Mouse (Mus musculus): ENCODE measurements around the gene Dusp1.

The Dusp1 gene

DNA sequence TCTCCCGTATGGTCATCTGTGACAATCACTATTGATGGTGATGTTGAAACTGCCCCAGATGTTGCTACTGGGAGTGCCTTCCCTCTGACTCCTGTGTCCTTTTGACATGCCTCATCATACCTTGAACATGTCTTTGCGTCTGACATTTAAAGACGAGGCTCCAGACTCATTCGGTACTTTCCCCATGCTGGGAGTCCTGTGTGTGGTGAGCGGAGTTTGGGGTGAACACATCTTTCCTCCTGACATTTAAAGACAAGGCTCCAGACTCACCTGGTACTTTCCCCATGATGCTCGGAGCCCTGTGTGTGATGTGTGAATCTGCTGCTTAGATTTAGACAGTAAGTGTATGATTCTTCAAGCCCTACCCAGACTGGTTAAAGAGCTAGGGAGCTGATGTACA is 10.8 kb downstream of the Dusp1 start:
- no peak for DNase-seq

DNA sequence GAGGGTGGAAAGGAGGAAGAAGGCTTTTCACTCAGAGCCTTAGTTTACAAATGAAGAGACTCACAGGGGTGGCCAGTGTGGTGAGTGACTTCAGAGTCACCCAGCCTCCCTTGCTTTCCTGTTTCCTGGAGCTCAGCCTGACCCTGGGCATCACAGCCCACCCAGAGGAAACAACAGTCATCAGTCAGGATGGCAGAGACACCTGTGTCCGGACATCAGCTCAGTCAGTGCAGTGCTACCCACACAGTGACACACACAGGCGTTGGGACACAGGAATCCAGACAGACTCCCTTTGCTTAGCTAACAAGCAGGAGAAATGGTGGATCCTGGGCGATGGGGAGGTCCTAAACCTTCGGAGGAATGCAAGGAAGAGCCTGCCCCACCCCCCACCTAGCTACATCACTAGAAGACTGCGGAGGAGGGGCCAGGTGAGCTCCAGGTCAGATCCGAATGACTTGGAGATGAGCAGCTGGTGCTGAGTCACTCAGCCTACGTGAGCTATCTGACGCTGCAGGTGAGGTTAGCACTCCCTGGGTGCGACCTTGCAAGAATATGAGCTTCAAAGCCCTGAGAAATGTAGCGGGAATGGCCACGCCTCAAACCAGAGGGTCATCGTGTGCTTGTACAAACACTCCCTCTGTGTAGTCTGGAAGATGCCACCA is 12.6 kb downstream of the Dusp1 start:
- no peak for DNase-seq

DNA sequence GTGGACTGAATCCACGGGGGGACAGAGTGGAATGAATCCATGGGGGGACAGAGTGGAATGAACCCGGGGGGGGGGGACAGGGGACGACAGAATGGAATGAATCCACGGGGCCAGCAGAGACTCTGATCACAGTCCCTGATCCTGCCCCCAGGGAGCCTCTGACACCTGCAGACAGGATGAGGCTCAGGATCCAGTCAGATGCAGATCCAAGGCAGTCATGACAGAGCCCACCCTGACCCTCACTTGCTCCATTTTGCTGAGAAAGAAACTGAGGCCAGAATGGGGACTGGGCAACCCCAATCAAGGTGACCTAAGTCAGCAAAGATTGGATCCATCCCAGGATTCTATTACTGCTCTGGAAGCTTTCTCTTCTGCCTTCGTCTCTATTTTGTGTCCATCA is 13.4 kb downstream of the Dusp1 start:
- no peak for DNase-seq

DNA sequence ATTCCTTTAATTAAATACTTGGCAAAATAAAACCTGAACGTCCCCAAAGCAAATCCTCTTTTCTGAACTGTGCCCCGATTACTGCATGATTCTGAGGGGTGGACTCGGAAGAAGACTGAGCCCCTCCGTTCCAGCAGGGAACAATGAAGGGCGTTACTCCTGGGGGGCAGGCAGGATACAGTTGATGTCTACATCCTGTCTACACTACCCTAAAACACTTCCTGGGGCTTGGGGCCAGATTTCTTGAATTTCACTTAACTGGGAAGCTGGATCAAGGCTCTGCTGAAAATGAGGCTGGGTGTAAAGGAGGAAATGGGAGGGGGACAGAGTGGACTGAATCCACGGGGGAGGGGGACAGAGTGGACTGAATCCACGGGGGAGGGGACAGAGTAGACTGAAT is 14.2 kb downstream of the Dusp1 start:
- no peak for DNase-seq

DNA sequence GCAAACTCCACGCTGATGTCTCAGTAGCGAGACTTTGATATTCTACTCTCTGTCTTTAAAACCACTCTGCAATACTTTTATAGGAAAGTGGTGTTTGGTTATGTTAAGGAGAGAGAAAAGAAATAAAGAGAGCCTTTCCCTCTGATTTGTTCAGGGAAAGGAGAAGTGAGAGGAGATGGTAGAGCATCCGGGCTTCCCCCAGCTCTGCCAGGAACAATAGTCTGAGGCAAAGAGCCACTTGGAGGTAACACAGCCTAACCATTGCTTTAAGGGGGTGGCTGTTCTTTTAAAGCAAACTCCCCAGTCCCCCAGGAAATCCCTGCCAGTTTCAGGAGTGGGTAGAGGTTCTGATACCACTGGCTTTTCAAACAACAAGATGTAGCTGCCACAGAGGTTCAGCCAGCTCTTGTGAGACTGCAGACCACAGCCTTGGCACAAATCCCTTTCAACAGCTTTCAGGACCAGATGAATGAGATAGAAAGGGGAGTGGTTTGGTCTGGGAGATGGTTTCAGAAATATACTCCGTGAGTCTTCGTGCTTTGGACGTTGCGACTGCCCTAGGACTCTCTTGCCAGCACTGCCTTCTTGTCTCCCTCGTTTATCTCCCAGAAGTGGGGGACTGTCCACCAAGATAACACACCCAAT is 17.5 kb downstream of the Dusp1 start:
- no peak for DNase-seq

DNA sequence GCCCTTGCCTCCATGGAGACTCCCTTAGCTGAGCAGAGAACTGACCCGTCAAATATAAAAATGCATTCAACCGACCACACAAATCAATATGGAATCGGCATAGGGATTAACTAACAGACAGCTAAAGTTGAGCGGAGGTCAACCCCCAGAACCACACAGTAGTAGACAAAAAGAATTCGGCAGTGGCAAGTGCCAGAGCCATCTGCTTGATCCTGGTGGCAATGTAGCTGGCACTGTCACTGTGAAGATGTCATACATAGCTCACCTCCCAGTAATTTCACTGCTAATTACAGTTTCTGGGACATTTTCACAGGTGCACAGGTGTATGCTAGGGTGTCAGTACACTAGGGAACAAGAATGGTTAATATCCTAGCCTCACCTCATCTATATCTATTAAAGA is 21.8 kb downstream of the Dusp1 start:
- DNase-seq, result no peak

DNA sequence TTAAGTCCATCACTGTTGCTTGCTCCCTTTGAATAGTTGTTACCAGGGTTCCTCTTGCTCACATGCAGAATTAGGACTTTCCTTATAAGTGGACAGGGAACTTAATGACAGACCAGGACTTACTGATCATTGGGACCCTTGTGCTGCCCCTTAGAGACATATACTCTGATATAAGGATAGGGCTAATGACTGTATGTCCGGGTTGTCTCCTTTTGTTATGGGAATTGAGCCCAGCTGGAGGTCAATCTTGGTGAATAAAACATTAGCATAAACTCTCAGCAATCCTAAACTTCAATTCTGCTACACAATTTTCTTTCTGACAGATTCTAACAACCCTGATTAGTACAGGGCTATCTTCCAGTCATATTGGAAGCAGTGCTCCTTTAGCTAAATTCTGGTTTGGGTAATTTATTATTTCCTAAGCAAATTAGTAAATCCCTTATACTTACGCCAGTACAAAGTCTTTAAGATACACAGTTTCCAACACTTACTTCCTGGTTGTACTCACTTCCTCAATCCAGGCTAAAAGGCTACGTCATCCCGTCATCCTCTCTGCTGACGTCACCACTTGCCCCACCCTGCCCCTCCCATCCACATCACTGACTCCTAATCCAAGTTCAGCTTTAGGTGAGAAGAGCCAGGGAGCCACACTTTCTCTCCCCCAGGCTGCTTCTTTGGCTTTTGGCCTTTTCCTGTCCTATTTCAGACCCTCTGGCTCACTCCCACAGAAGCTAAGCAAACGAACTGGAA is 24.0 kb downstream of the Dusp1 start:
- DNase-seq, result no peak

DNA sequence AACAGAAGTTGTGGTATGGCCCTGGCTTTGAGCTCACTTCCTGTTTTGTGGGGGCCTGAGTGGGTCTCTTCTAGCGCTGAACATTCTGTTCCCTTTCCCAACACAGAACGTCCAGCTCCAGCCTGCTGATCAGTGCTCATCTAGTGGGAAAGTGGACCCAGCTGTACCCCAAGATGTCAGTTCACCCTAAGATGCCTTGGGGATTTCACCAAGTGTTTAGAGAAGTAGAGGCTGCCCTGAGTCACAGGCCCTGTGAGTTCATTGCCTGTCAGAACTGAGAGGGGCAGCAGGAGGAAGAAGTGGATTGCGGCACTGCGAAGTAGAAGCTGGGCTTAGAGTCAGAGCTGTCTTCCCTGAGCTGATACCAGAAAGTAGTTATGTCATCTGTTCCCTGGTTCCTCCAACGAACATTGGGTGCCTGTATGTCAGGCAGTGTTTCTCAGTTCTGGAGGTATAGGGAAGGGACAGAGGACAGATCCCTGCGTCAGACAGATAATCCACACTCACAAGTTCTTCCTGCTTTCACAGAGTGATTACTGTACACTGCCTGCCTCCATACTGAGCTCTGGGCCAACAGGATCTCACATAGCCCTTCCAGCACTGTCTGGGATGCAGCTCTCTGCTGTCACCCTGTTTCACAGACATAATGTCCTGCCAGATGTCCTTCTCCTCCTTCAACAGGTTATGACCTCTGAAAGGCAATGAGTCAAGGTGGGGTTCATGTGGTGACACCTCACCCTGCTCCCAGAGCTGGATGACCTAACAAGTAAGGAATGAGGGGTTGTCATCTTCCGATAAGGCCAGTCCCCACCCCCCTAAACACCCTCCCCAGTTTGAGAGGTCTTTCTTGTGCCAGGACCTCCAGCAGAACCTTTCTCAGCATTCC is 26.4 kb downstream of the Dusp1 start:
- no peak for DNase-seq

DNA sequence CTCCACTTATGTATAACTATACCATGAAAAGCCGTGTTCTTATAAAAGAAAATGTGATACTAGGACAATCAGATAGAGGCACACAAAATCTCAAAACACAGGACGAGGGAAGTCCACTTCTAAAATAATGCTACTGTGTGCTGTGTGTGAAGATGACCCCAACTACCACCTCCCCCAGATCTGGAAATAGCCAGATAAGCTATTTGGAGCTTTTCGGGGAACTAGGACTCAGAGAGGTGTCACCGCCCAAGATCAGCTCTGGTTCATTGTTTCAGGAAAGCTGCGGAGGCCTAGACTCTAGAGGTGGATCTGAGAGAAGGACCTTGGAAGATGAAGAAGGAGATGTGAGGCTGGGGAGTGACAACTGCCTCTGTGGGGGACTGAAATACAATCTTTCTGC is 27.2 kb downstream of the Dusp1 start:
- DNase-seq, result no peak

DNA sequence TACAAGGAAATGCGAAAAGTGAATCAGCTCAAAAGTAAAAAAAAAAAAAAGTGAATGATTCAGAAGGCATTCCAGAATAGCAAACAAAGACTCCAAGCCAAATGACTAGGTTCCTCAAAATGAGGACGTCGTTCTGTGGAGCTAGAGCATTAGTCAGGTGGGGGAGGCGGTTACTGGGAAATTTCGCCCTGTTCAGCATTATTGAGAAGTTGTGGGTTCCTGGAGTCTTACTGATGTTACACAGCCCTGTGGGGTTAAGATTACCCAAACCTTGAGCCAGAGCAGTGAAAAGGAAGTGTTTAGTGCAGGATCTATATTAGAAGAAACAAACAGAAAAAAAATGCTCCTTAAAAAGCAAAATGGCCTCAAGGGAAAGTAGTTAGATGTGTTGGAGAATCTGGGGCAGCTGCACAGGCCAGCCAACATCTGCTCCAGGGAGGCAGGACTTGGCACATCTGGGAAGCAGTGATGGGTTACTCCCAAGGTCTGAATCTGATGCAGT is 28.0 kb downstream of the Dusp1 start:
- DNase-seq, result no peak

DNA sequence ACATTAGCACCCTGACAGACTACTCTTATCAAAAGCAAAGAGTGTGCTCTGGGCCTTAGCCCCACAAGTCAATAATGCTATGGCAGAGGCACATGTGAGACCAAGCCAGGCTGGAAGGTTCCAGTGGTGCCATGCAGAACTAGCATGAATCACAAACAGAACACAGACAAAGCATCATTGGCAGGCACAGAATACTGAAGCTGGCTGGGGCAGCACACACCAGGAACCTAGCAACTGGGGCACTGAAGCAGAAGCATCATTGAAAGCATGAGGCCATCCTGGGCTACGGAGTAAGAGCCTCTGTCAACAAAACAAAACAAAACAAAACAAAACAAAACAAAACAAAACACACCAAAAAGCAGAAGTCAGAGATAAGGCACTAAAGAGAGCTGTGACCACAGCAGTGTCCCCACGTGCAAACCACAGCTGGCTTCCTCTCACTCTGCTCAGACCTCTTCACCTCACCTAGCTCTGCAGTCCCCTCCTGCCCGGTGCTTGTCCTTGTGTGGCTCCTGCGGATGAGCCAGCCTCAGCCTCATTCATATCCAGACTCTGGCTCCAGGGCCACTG is 29.4 kb downstream of the Dusp1 start:
- no peak for DNase-seq

DNA sequence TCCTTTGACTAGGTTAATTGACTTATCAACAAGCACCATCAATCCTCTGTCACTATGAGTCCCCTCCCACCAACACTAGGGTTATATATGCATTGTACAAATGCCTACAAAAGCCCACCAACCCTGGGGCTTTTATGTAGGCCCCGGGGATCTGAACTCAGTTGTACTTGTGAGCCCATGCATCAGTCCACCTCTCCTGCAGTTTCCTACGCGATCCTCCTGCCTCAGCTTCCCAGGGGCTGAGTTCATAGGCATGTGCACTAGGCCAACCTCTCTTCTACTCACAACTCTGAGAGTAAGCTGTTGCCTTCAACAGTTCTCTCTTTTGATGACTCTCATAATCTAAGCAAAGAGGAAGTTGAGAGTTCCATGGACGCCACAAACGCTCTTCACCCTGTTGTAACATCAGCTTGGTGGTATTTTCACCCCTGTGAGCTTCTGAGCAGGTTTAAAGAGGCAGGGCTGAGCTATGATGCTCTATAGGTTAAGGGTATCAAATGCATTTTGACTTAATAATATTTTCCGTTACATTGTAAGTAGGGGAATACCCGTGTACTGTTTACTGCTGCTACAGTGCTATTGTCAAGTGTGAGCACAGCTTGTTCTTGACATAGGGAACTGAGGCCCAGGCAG is 30.4 kb downstream of the Dusp1 start:
- DNase-seq, result no peak

DNA sequence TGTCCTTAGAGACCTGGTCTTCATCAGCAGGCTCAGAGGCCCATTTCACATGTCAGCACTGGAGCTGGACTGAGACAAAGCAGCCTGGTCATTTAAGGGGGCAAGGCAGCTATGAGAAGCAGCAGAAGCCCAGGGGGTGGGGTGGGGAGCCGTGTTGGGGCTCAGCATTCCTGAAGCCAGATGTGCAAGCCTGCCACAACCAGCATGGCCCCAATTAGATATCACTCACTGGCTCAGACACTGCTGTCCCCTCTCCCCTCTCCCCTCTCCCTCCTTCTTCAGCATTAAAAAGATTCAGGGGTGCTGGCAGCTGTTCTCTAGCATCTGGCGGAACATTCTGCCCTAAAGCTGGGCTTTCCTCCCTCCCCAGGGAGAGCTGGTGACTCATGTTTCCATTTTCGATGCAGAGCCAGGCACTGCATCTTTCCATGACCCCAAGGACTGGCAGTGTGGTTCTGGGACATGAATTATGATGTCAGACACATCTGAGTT is 31.3 kb downstream of the Dusp1 start:
- DNase-seq, result no peak

DNA sequence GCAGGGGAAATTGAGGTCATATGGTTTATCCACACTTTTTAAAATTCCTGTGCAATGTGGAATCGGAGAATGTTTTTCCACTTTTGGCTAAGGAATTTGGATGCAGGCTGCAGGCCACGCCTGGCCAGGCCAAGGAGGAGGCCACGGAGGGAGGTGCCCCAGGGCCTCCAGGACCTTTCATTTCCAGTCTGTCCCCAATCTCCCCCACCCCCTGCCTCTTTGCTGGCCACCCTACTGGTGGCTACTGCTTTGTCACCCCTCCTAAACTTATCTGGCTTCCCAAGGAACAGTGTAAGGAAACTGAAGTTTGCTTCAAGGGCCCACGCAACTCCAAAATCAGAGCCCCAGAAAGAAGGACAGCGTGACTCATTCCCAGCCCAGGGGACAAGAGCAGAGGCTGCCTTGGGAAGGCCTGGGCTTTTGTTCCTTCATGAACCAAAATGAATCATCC is 32.1 kb downstream of the Dusp1 start:
- no peak for DNase-seq

DNA sequence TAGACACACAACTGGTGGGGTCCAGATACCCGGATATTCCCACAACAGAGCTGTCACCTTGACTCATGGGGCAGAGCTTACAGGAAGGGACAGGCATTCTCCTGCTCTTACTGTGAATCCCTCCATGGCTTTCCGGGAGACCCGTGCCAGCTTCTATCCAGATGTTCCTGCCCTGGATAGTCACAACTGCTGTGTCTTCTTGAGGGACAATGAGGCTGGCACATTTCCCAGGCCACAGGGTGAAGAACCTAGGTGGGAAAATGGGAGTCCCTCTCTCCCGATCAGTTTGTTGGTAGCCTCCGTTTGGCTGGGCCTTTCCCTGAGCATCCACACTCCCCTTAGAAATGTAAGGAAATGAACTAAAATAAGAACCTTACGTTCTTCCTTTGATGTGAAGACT is 33.2 kb downstream of the Dusp1 start:
- DNase-seq, result peak; percentile 3

DNA sequence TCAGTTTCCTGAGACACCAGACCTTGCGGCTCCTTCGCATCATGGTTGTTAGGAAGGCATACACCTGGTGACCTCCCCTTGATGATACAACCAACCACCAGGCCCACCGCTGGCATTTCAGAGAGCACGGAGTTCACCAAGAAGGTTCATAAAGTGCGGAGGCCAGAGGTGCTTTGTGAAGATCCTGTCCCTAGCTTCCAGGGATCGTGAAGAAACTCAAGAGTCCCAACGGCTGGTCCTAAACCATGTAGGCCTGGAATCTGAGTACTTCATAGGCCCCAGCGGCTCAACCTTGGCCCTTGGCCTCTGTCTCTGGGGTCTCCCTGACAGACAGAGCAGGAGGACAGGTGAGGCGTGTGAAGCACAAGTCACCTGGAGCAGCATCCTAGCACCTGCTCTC is 34.6 kb downstream of the Dusp1 start:
- DNase-seq, result peak; percentile 3

DNA sequence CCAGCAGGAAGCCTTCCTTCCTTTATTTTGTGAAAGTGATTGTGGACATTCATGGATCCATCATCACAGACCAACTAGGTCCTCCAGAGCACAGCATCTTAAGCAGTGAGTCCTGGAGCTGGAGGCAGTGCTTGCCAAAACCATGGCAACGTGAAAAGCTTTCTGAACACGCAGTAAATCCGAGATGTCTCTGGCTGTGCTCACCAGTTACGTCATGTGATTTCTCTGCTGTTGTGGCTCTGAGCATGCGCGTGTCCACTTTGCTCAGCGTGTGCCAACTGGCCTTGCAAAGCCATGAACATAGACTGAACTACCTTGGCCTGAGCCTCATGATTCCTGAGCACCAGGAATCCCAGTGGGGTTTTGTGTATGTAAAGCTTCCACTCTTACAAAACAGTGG is 36.6 kb downstream of the Dusp1 start:
- DNase-seq, result peak; percentile 2

DNA sequence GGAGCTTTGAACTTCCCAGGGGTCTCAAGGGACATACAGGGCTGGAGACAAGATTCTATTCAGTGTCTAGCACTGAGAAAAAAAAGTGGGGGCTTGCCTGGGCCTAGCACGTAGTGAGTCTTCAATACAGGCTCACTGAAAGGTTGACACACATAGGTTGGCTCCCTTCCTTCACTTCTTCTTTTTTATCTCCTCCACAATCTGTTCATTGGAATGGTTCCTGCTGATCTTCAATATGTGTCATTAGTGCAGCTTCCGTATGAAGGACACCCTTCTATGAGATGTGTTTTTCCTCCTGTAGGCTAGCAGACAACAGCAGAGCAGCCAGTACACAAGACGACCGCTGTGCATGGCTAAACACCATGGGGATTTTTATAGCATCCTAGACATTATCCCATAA is 37.1 kb downstream of the Dusp1 start:
- no peak for DNase-seq

DNA sequence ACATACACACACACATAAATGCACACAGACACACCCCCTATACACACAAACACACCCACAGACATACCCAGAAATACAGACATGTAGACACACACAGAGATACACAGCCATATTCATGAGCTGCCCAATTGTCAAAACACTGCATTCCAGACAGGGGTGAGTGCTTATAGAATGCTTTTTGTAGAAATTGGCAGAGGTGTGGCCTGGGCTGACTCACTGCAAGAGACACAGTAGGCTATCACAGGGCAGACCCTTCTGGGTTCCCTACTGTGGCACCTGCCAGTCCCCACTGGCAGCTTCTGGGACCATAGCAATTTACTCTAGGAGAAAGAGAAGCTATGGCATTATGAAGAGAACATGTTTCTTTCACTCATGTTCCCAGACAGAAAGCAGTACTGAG is 37.6 kb downstream of the Dusp1 start:
- DNase-seq, result no peak

DNA sequence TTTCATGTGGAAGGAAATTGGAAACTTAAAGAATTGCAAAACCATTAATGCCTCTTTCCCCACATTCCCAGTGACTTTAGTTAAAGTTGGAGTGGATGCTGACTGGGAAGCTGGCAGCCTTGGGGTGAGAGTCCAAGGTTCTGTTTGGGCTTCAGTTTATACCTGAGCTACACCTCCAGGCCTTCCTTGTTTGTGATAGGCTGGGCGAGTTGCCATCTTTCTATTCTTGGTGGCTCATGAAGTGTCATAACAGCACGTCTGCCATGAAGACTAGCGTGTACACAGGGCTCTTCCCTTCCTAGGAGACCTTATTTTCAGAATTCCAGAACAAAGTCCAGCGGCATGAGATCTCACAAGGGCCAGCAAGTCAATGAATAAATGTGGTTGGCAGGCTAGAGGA is 39.2 kb downstream of the Dusp1 start:
- peak; percentile 4 for DNase-seq

DNA sequence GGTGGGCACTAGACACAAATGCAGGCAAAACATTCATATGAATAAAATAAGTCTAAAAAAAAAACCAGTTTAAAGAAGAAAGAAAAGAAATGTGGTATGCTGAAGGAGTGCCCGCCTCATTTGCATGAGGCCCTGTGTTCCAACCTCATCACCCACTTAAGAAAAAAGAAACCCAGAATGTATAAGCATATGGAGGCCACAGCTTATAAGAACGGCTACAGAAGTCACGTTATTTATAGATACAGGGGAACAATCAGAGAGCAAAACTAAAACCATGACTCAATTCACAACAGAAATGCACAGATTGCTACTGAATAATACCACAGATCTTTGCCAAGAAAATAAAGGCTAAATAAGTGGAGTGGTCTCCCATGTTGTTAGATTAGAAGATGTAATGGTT is 43.6 kb downstream of the Dusp1 start:
- no peak for DNase-seq

DNA sequence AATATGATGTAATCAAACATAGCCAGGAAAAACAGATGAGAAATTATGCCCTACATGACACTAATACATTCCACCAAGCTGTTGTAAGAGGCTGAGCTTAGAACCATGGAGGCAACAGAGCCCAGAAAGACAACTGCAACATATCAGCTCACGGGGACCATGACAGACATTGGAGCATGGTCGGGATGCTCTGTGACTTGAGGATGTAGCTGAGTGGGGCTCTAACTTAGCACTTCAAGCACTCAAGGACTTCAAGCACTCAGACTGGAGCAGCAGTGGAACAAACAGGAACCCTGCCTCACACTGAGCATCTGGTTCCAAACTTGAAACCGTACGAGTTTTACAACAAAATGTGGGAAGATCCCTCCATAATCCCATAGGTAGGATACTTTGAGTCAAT is 46.3 kb downstream of the Dusp1 start:
- DNase-seq, result no peak
